Mouse (Mus musculus) forebrain, embryonic 10.5 days (tissue): ENCODE measurements at regions not wholly inside any gene's neighbourhood (a gene's known extent, or its start where the extent isn't known, plus 50 kb on each side); places are given as distances from the start of the nearest gene placed in this dataset.
"Not testable (repeated sequence)": the region's sequence is repeated elsewhere in the genome, so short reads cannot be mapped to it uniquely, and the experiment has no call there.

Experiments used
- DNase-seq: peaks from one replicate; pipeline ENCODE4 v3.0.0-alpha.2; 2017; ENCODE audit warnings: low spot score; ENCODE audit errors: extremely low spot score
- H3K27ac ChIP-seq: fragments of 300-500 bp; sonication (generic); 2 replicates; pipeline ENCODE4 v1.5.1; 2016; ENCODE audit warnings: mild to moderate bottlenecking
- H3K27me3 ChIP-seq: fragments of 300-500 bp; sonication (generic); 2 replicates; pipeline ENCODE4 v1.6.1; 2016; ENCODE audit warnings: mild to moderate bottlenecking; ENCODE audit not compliant: poor library complexity, severe bottlenecking
- H3K36me3 ChIP-seq: fragments of 300-500 bp; sonication (generic); replicated peaks from 2 replicates; pipeline ENCODE4 v1.6.1; 2016; ENCODE audit warnings: mild to moderate bottlenecking, moderate library complexity
- H3K4me1 ChIP-seq: fragments of 300-500 bp; sonication (generic); 2 replicates; pipeline ENCODE4 v1.6.1; 2016
- H3K4me3 ChIP-seq: fragments of 300-500 bp; sonication (generic); 2 replicates; pipeline ENCODE4 v1.5.1; 2016; ENCODE audit warnings: mild to moderate bottlenecking, moderate library complexity
- H3K9me3 ChIP-seq: fragments of 300-500 bp; sonication (generic); 2 replicates; pipeline ENCODE4 v1.6.1; 2016; ENCODE audit warnings: mild to moderate bottlenecking, moderate library complexity
- WGBS: fragments of 180-500 bp; shearing (Covaris S2); methylation state at CpG from one replicate; pipeline ENCODE4 v1.1.7; 2016; 5-methylcytosine and 5-hydroxymethylcytosine counted together

GRCm38 (mm10) chr14:36155757-36156156 lies 61.0 kb downstream of the 4930474N05Rik start:
- no peaks in the 10 kb centered on the region for H3K4me1 ChIP-seq
- no peaks in the 10 kb centered on the region for H3K27me3 ChIP-seq
- DNase-seq = no peak
- no peak overlapping the region for H3K27ac ChIP-seq
- H3K36me3 ChIP-seq = no peaks in the 10 kb centered on the region
- no peak overlapping the region for H3K4me3 ChIP-seq
- no peaks in the 10 kb centered on the region for H3K9me3 ChIP-seq

GRCm38 (mm10) chr14:36156175-36156574 lies 61.5 kb downstream of the 4930474N05Rik start:
- H3K4me3 ChIP-seq = no peak overlapping the region
- no peaks in the 10 kb centered on the region for H3K4me1 ChIP-seq
- no peaks in the 10 kb centered on the region for H3K27me3 ChIP-seq
- H3K36me3 ChIP-seq = no peaks in the 10 kb centered on the region
- no peaks in the 10 kb centered on the region for H3K9me3 ChIP-seq
- H3K27ac ChIP-seq = no peak overlapping the region
- 87% methylated on average over 2 of the region's 2 CpGs for WGBS
- DNase-seq = no peak

DNA sequence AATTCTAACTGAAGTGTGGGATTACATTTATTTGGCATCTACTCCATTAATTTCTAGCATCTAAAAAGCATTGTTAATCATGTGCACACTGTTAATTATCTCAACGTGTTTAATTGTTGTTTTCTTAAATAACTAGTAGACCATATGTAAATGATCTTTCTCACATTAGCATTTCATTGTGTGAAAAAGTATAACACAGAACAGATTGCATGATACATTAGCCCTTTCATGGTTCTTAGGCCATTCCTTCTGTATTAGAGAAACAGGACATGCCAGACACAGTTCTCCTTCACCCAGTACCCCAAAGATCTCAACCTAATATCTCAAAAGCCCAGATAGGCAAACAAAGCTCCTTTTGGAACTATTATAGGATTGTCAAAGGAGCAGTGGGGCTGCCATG lies 89.0 kb downstream of the 4930474N05Rik start:
- Histone ChIP-seq H3K27ac (no peak overlapping the region), H3K9me3 (no peaks in the 10 kb centered on the region), H3K36me3 (no peaks in the 10 kb centered on the region), H3K27me3 (no peaks in the 10 kb centered on the region), H3K4me1 (no peaks in the 10 kb centered on the region), H3K4me3 (no peak overlapping the region)
- WGBS = 61% methylated on average over 1 of the region's 1 CpGs
- no peak for DNase-seq

DNA sequence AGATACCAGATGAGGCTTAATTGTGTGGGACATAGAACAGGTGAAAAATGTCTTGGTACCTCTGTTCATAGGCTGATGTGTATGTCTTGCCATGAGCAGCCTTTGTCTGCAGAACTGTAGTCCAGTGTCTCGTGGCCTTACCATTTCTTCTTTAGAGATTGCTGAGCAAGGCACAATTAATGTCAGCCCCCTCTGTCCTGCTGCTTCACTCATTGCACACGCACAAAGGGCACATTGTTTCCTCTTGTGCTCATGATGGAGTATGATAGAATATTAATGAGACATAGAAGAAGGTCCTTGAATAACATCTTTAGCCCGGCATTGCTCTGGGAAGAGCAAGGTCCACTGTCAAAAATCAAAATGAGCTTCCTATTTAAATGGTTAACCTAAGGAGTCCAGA lies 101.8 kb downstream of the 4930474N05Rik start:
- Histone ChIP-seq H3K36me3 (no peaks in the 10 kb centered on the region), H3K4me3 (no peak overlapping the region), H3K27ac (no peak overlapping the region), H3K4me1 (no peaks in the 10 kb centered on the region), H3K27me3 (no peaks in the 10 kb centered on the region), H3K9me3 (no peaks in the 10 kb centered on the region)
- 73% methylated on average over 3 of the region's 3 CpGs for WGBS
- no peak for DNase-seq

GRCm38 (mm10) chr14:36198396-36198795 lies 103.7 kb downstream of the 4930474N05Rik start:
- no peak for DNase-seq
- Histone ChIP-seq H3K27me3 (no peaks in the 10 kb centered on the region), H3K4me3 (no peak overlapping the region), H3K9me3 (no peaks in the 10 kb centered on the region), H3K27ac (no peak overlapping the region), H3K36me3 (no peaks in the 10 kb centered on the region), H3K4me1 (no peaks in the 10 kb centered on the region)
- WGBS = 99% methylated on average over 5 of the region's 5 CpGs

GRCm38 (mm10) chr14:36203855-36204254 lies 109.1 kb downstream of the 4930474N05Rik start:
- WGBS = 92% methylated on average over 1 of the region's 1 CpGs
- Histone ChIP-seq H3K4me1 (no peaks in the 10 kb centered on the region), H3K27me3 (no peaks in the 10 kb centered on the region), H3K4me3 (no peak overlapping the region), H3K36me3 (no peaks in the 10 kb centered on the region), H3K27ac (no peak overlapping the region), H3K9me3 (no peaks in the 10 kb centered on the region)
- DNase-seq = no peak

DNA sequence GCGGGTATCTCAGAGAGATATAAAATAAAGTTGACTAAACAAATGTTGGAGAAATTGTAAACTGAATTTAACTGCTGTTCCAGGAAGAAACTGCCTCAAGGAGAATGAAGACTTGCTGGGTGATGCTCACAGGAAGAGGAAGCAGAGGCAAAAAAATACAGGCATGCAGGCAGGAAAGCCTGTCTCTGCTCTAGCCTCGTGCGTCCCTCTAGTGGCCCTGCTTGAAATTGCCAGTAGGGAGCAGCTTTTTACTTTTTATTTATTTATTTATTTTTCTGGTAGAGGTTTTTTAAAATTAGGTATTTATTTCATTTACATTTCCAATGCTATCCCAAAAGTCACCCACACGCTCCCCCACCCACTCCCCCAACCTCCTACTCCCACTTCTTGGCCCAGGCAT lies 118.1 kb downstream of the 4930474N05Rik start:
- H3K4me1 ChIP-seq = no peaks in the 10 kb centered on the region
- no peak overlapping the region for H3K4me3 ChIP-seq
- no peak overlapping the region for H3K27ac ChIP-seq
- WGBS = 48% methylated on average over 4 of the region's 4 CpGs
- H3K9me3 ChIP-seq = no peaks in the 10 kb centered on the region
- H3K27me3 ChIP-seq = no peaks in the 10 kb centered on the region
- H3K36me3 ChIP-seq = no peaks in the 10 kb centered on the region
- DNase-seq = peak; percentile 41

DNA sequence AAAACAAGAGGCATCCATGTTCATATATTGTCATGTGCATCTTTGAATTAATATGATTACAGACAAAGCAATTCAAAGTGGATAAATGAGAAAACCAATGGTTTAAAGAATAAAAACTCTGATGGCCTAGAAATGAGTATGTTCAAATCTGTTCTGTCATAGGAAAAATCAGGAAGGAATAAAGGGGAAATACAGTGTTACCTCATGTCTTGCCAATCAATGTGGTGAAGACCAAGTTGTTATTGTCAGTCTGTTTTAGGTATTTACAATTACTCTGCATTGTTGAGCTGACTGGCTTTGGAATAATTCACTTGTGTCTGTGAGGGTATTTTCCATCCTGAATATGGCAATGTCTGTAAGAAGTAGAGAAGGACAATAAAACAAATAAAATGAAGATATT lies 151.1 kb downstream of the 4930474N05Rik start:
- Histone ChIP-seq H3K4me1 (no peaks in the 10 kb centered on the region), H3K36me3 (no peaks in the 10 kb centered on the region), H3K27ac (no peak overlapping the region), H3K27me3 (no peaks in the 10 kb centered on the region), H3K4me3 (no peak overlapping the region), H3K9me3 (no peaks in the 10 kb centered on the region)
- no peak for DNase-seq

- Histone ChIP-seq H3K4me1 (no peaks in the 10 kb centered on the region), H3K27me3 (no peaks in the 10 kb centered on the region), H3K36me3 (no peaks in the 10 kb centered on the region), H3K9me3 (no peaks in the 10 kb centered on the region), H3K27ac (no peak overlapping the region), H3K4me3 (no peak overlapping the region)
- no peak for DNase-seq
- WGBS = 83% methylated on average over 2 of the region's 2 CpGs
Observed at GRCm38 (mm10) chr14:36262126-36262525, 167.4 kb downstream of the 4930474N05Rik start.

GRCm38 (mm10) chr14:36283825-36284414 lies 189.2 kb downstream of the 4930474N05Rik start:
- DNase-seq = no peak
- Histone ChIP-seq H3K36me3 (no peaks in the 10 kb centered on the region), H3K9me3 (no peaks in the 10 kb centered on the region), H3K4me1 (no peaks in the 10 kb centered on the region), H3K27me3 (no peaks in the 10 kb centered on the region), H3K27ac (no peak overlapping the region), H3K4me3 (no peak overlapping the region)
- WGBS = 96% methylated on average over 1 of the region's 1 CpGs

- Histone ChIP-seq H3K36me3 (no peaks in the 10 kb centered on the region), H3K27me3 (no peaks in the 10 kb centered on the region), H3K9me3 (no peaks in the 10 kb centered on the region), H3K4me1 (no peaks in the 10 kb centered on the region), H3K27ac (no peak overlapping the region), H3K4me3 (no peak overlapping the region)
- no peak for DNase-seq
- 82% methylated on average over 1 of the region's 1 CpGs for WGBS
Observed at GRCm38 (mm10) chr14:36288697-36289286, 194.1 kb downstream of the 4930474N05Rik start.

DNA sequence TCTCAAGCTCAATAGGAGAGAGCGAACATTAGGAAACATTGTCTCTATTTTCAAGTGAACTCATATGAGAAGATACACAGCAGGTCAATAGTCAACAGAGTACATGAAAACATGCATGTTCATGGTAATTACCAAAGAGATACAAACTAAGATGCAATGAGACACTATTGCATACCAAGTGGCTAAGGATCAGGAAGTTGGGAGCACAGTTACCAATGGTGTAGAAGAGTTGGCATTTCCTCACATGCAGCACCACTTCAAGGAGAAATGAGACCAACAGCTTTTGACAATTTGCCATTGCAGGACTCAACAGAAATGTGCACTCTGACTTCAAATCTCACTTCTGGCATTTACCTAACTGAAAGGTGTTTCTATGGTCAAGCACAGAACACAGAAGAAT lies 215.6 kb downstream of the 4930474N05Rik start:
- H3K27me3 ChIP-seq = no peaks in the 10 kb centered on the region
- WGBS = 98% methylated on average over 1 of the region's 1 CpGs
- no peaks in the 10 kb centered on the region for H3K9me3 ChIP-seq
- DNase-seq = no peak
- no peaks in the 10 kb centered on the region for H3K4me1 ChIP-seq
- H3K4me3 ChIP-seq = no peak overlapping the region
- no peaks in the 10 kb centered on the region for H3K36me3 ChIP-seq
- no peak overlapping the region for H3K27ac ChIP-seq

GRCm38 (mm10) chr14:36314673-36315072 lies 220.0 kb downstream of the 4930474N05Rik start:
- H3K27ac ChIP-seq, H3K4me3 ChIP-seq, DNase-seq, H3K4me1 ChIP-seq, H3K36me3 ChIP-seq, H3K9me3 ChIP-seq, H3K27me3 ChIP-seq: not testable (repeated sequence)
- 76% methylated on average over 1 of the region's 1 CpGs for WGBS
